Mouse (Mus musculus): ENCODE results near the gene Spag16. TPM values are rescaled to one million over a fixed set of nuclear protein-coding genes. Genes with fewer than 3 reads are reported as not detected.
"Not testable (repeated sequence)": the region's sequence is repeated elsewhere in the genome, so short reads cannot be mapped to it uniquely, and the experiment has no call there.

The Spag16 gene
- 0.41 and 0.67 TPM in 2 replicates for polyA plus RNA-seq (2015; fragmentation: Nextera tagmentation; extraction: Ambion mirVana)

GRCm38 (mm10) chr1:69826806-69827703 is at the start of gene Spag16:
Gene Spag16 (plus strand): TSS chr1:69826970.
- peak within 1 kb of the TSS; percentile 45 for H3K9ac ChIP-seq (ENCODE audit: low read length)
- WGBS: 8% methylated on average over 37 of the region's 38 CpGs

GRCm38 (mm10) chr1:69785129-69785528 is 41.6 kb upstream of the Spag16 start:
- no peak overlapping the region for H3K27ac ChIP-seq (ENCODE audit: low read length)
- no peaks in the 10 kb centered on the region for H3K9me3 ChIP-seq (replicated peaks; ENCODE audit: control insufficient read depth, low read length)
- no peak overlapping the region for H3K4me2 ChIP-seq (ENCODE audit: low read depth, low read length)
- no peaks in the 10 kb centered on the region for H3K27me3 ChIP-seq (ENCODE audit: control insufficient read depth, insufficient read depth, low read length)
- H3K4me1 ChIP-seq (ENCODE audit: control insufficient read depth, insufficient read depth, low read length): no peaks in the 10 kb centered on the region
- no peak for ATAC-seq (replicated peaks; ENCODE audit: extremely low read depth, insufficient read depth, low FRiP score)
- H3K9ac ChIP-seq (ENCODE audit: low read length): no peak overlapping the region
- H3K4me3 ChIP-seq (ENCODE audit: low read length): no peak overlapping the region
- no peaks in the 10 kb centered on the region for H3K36me3 ChIP-seq (ENCODE audit: control insufficient read depth, insufficient read depth)
- 7% methylated on average over 6 of the region's 6 CpGs for WGBS

More at GRCm38 (mm10) chr1:69826806-69827703, at the start of gene Spag16:
- Histone ChIP-seq H3K4me3 (ENCODE audit: low read length) (peak within 1 kb of the TSS; percentile 61), H3K36me3 (ENCODE audit: control insufficient read depth, insufficient read depth) (no peaks in the 10 kb centered on the region), H3K4me1 (ENCODE audit: control insufficient read depth, insufficient read depth, low read length) (no peaks in the 10 kb centered on the region; the same call in 1 of the 2 replicates), H3K9me3 (replicated peaks; ENCODE audit: control insufficient read depth, low read length) (no peaks in the 10 kb centered on the region), H3K27me3 (ENCODE audit: control insufficient read depth, insufficient read depth, low read length) (no peaks in the 10 kb centered on the region), H3K27ac (ENCODE audit: low read length) (no peak within 1 kb of the TSS), H3K4me2 (ENCODE audit: low read depth, low read length) (peak within 1 kb of the TSS; percentile 70)
- peak; percentile 52; the same call in 1 of the 2 replicates for ATAC-seq (replicated peaks; ENCODE audit: extremely low read depth, insufficient read depth, low FRiP score)

- Histone ChIP-seq H3K27ac (ENCODE audit: low read length) (no peak overlapping the region), H3K9me3 (replicated peaks; ENCODE audit: control insufficient read depth, low read length) (no peaks in the 10 kb centered on the region), H3K4me1 (ENCODE audit: control insufficient read depth, insufficient read depth, low read length) (no peaks in the 10 kb centered on the region), H3K27me3 (ENCODE audit: control insufficient read depth, insufficient read depth, low read length) (no peaks in the 10 kb centered on the region), H3K36me3 (ENCODE audit: control insufficient read depth, insufficient read depth) (no peaks in the 10 kb centered on the region), H3K4me3 (ENCODE audit: low read length) (no peak overlapping the region), H3K4me2 (ENCODE audit: low read depth, low read length) (no peak overlapping the region), H3K9ac (ENCODE audit: low read length) (no peak overlapping the region)
- no peak for ATAC-seq (replicated peaks; ENCODE audit: extremely low read depth, insufficient read depth, low FRiP score)
- WGBS: 51% methylated on average over 6 of the region's 6 CpGs
Measured at GRCm38 (mm10) chr1:69786716-69787115, 40.1 kb upstream of the Spag16 start.

GRCm38 (mm10) chr1:69787379-69787778 is 39.4 kb upstream of the Spag16 start:
- WGBS: 40% methylated on average over 12 of the region's 12 CpGs
- no peaks in the 10 kb centered on the region for H3K9me3 ChIP-seq (replicated peaks; ENCODE audit: control insufficient read depth, low read length)

GRCm38 (mm10) chr1:69790337-69791250 is 36.2 kb upstream of the Spag16 start:
- Histone ChIP-seq H3K27me3 (ENCODE audit: control insufficient read depth, insufficient read depth, low read length) (no peaks in the 10 kb centered on the region), H3K27ac (ENCODE audit: low read length) (no peak overlapping the region), H3K9ac (ENCODE audit: low read length) (no peak overlapping the region), H3K36me3 (ENCODE audit: control insufficient read depth, insufficient read depth) (no peaks in the 10 kb centered on the region), H3K9me3 (replicated peaks; ENCODE audit: control insufficient read depth, low read length) (no peaks in the 10 kb centered on the region), H3K4me3 (ENCODE audit: low read length) (peak overlapping the region; percentile 20), H3K4me2 (ENCODE audit: low read depth, low read length) (peak overlapping the region; percentile 47), H3K4me1 (ENCODE audit: control insufficient read depth, insufficient read depth, low read length) (no peaks in the 10 kb centered on the region)
- 48% methylated on average over 28 of the region's 28 CpGs for WGBS
- ATAC-seq (replicated peaks; ENCODE audit: extremely low read depth, insufficient read depth, low FRiP score): no peak

More at GRCm38 (mm10) chr1:69787379-69787778, 39.4 kb upstream of the Spag16 start:
- no peak for ATAC-seq (replicated peaks; ENCODE audit: extremely low read depth, insufficient read depth, low FRiP score)
- no peak overlapping the region for H3K9ac ChIP-seq (ENCODE audit: low read length)
- no peaks in the 10 kb centered on the region for H3K36me3 ChIP-seq (ENCODE audit: control insufficient read depth, insufficient read depth)
- H3K4me3 ChIP-seq (ENCODE audit: low read length): no peak overlapping the region
- H3K27me3 ChIP-seq (ENCODE audit: control insufficient read depth, insufficient read depth, low read length): no peaks in the 10 kb centered on the region
- peak overlapping the region; percentile 22; the same call in 1 of the 2 replicates for H3K4me2 ChIP-seq (ENCODE audit: low read depth, low read length)
- no peak overlapping the region for H3K27ac ChIP-seq (ENCODE audit: low read length)
- no peaks in the 10 kb centered on the region for H3K4me1 ChIP-seq (ENCODE audit: control insufficient read depth, insufficient read depth, low read length)

- H3K9me3 ChIP-seq (replicated peaks; ENCODE audit: control insufficient read depth, low read length): no peaks in the 10 kb centered on the region
- H3K27ac ChIP-seq (ENCODE audit: low read length): no peak overlapping the region
- H3K4me2 ChIP-seq (ENCODE audit: low read depth, low read length): no peak overlapping the region
- no peaks in the 10 kb centered on the region for H3K27me3 ChIP-seq (ENCODE audit: control insufficient read depth, insufficient read depth, low read length)
- no peak overlapping the region for H3K4me3 ChIP-seq (ENCODE audit: low read length)
- no peaks in the 10 kb centered on the region for H3K36me3 ChIP-seq (ENCODE audit: control insufficient read depth, insufficient read depth)
- no peak for ATAC-seq (replicated peaks; ENCODE audit: extremely low read depth, insufficient read depth, low FRiP score)
- H3K9ac ChIP-seq (ENCODE audit: low read length): no peak overlapping the region
- 84% methylated on average over 7 of the region's 7 CpGs for WGBS
- H3K4me1 ChIP-seq (ENCODE audit: control insufficient read depth, insufficient read depth, low read length): no peaks in the 10 kb centered on the region
Measured at GRCm38 (mm10) chr1:69798948-69799565, 27.7 kb upstream of the Spag16 start.

GRCm38 (mm10) chr1:69810161-69810560 is 16.6 kb upstream of the Spag16 start:
- WGBS: 76% methylated on average over 2 of the region's 2 CpGs
- H3K36me3 ChIP-seq (ENCODE audit: control insufficient read depth, insufficient read depth): no peaks in the 10 kb centered on the region
- no peaks in the 10 kb centered on the region for H3K4me1 ChIP-seq (ENCODE audit: control insufficient read depth, insufficient read depth, low read length)
- H3K27ac ChIP-seq (ENCODE audit: low read length): no peak overlapping the region
- no peaks in the 10 kb centered on the region for H3K27me3 ChIP-seq (ENCODE audit: control insufficient read depth, insufficient read depth, low read length)
- ATAC-seq (replicated peaks; ENCODE audit: extremely low read depth, insufficient read depth, low FRiP score): peak; percentile 70
- no peak overlapping the region for H3K9ac ChIP-seq (ENCODE audit: low read length)
- no peak overlapping the region for H3K4me3 ChIP-seq (ENCODE audit: low read length)
- H3K4me2 ChIP-seq (ENCODE audit: low read depth, low read length): no peak overlapping the region
- H3K9me3 ChIP-seq (replicated peaks; ENCODE audit: control insufficient read depth, low read length): no peaks in the 10 kb centered on the region

GRCm38 (mm10) chr1:69825635-69826034 is 1.1 kb upstream of the Spag16 start:
- not testable (repeated sequence) for H3K9ac ChIP-seq (ENCODE audit: low read length); H3K36me3 ChIP-seq (ENCODE audit: control insufficient read depth, insufficient read depth); H3K27me3 ChIP-seq (ENCODE audit: control insufficient read depth, insufficient read depth, low read length); H3K27ac ChIP-seq (ENCODE audit: low read length); H3K9me3 ChIP-seq (replicated peaks; ENCODE audit: control insufficient read depth, low read length); H3K4me1 ChIP-seq (ENCODE audit: control insufficient read depth, insufficient read depth, low read length); ATAC-seq (replicated peaks; ENCODE audit: extremely low read depth, insufficient read depth, low FRiP score); H3K4me3 ChIP-seq (ENCODE audit: low read length); H3K4me2 ChIP-seq (ENCODE audit: low read depth, low read length)
- 65% methylated on average over 5 of the region's 5 CpGs for WGBS

All from heart, embryonic 16.5 days (tissue).